Mouse (Mus musculus): ENCODE data around the gene Akap12.

DNA sequence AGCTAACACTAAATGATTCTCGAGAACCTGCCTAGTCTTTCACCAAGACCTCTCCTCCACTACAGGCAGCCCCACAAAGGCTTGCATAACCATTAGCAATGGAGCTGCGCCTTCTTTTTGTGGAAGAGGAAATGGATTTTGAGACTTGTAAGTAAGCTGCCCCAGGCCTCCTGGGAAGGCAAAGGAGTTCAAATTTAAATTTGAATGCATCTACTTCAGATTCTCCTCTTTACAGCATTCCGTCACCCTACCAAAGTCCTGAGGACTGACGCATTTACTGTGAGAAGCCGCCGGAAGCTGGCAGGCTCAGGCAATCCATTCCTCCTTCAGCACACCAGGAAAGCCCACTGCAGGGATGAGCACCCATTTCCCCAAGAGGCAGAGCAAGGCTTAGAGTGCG, 109.1 kb downstream of the Akap12 start:
- TF ChIP-seq CTCF (IDR thresholded peaks at IDR 0.05; ENCODE audit: insufficient read depth, low read depth, low read length) (no peak), POLR2A (IDR thresholded peaks at IDR 0.05; ENCODE audit: insufficient read depth, low read depth, low read length) (no peak)

Measured in olfactory bulb, adult 2 months (tissue).